Mouse (Mus musculus) embryonic facial prominence, embryonic 11.5 days (tissue): ENCODE data around the gene Cuedc1. TPM values are rescaled to one million over a fixed set of nuclear protein-coding genes. Genes with fewer than 3 reads are reported as not detected.
"Not testable (repeated sequence)": the region's sequence is repeated elsewhere in the genome, so short reads cannot be mapped to it uniquely, and the experiment has no call there.

Source experiments
- ATAC-seq: fragments of 200-750 bp; cut with Nextera tagmentation; replicated peaks from 2 replicates; pipeline ENCODE4 v1.8.0; 2017; ENCODE audit warnings: low read depth; ENCODE audit not compliant: insufficient number of reproducible peaks, low FRiP score, low TSS enrichment
- DNase-seq: peaks from one replicate; pipeline ENCODE4 v3.0.0-alpha.2; 2015; ENCODE audit warnings: low spot score
- H3K27ac ChIP-seq: fragments of 300-500 bp; sonication (generic); replicated peaks from 2 replicates; pipeline ENCODE4 v1.5.1; 2014; ENCODE audit warnings: mild to moderate bottlenecking, low read depth, low read length, control low read depth
- H3K27me3 ChIP-seq: fragments of 300-500 bp; sonication (generic); 2 replicates; pipeline ENCODE4 v1.6.1; 2014; ENCODE audit warnings: mild to moderate bottlenecking, low read length, moderate library complexity, mixed read lengths; ENCODE audit not compliant: control insufficient read depth, insufficient read depth
- H3K36me3 ChIP-seq: fragments of 300-500 bp; sonication (generic); replicated peaks from 2 replicates; pipeline ENCODE4 v1.6.1; 2014; ENCODE audit warnings: low read depth, mild to moderate bottlenecking, low read length, moderate library complexity, mixed read lengths; ENCODE audit not compliant: control insufficient read depth, insufficient read depth
- H3K4me1 ChIP-seq: fragments of 300-500 bp; sonication (generic); 2 replicates; pipeline ENCODE4 v1.6.1; 2014; ENCODE audit warnings: low read length, mixed read lengths; ENCODE audit not compliant: control insufficient read depth, insufficient read depth
- H3K4me2 ChIP-seq: fragments of 300-500 bp; sonication (generic); 2 replicates; pipeline ENCODE4 v1.6.1; 2014; ENCODE audit warnings: low read depth, mild to moderate bottlenecking, control low read depth, low read length, moderate library complexity
- H3K4me3 ChIP-seq: fragments of 300-500 bp; sonication (generic); 2 replicates; pipeline ENCODE4 v1.5.1; 2014; ENCODE audit warnings: low read depth, low read length, control low read depth
- H3K9ac ChIP-seq: fragments of 300-500 bp; sonication (generic); replicated peaks from 2 replicates; pipeline ENCODE4 v1.6.1; 2014; ENCODE audit warnings: mild to moderate bottlenecking, control low read depth, low read length
- H3K9me3 ChIP-seq: fragments of 300-500 bp; sonication (generic); replicated peaks from 2 replicates; pipeline ENCODE4 v1.6.1; 2016; ENCODE audit warnings: mild to moderate bottlenecking, low read length, inconsistent platforms, mixed read lengths; ENCODE audit not compliant: control insufficient read depth
- WGBS: fragments of 180-500 bp; shearing (Covaris S2); extraction: QIAGEN DNeasy Blood & Tissue Kit; methylation state at CpG from one replicate; pipeline ENCODE4 v1.1.7; 2014; 5-methylcytosine and 5-hydroxymethylcytosine counted together
- polyA plus RNA-seq: library from polyadenylated mRNA; unstranded; fragments of >200 nt; fragmentation: Nextera tagmentation; extraction: Ambion mirVana; gene quantifications from 2 replicates; pipeline ENCODE4 v1.2.1, GENCODE M21; 2014

Gene Cuedc1
- polyA plus RNA-seq, 1 experiment from 2014 or later = 11.2 TPM

DNA sequence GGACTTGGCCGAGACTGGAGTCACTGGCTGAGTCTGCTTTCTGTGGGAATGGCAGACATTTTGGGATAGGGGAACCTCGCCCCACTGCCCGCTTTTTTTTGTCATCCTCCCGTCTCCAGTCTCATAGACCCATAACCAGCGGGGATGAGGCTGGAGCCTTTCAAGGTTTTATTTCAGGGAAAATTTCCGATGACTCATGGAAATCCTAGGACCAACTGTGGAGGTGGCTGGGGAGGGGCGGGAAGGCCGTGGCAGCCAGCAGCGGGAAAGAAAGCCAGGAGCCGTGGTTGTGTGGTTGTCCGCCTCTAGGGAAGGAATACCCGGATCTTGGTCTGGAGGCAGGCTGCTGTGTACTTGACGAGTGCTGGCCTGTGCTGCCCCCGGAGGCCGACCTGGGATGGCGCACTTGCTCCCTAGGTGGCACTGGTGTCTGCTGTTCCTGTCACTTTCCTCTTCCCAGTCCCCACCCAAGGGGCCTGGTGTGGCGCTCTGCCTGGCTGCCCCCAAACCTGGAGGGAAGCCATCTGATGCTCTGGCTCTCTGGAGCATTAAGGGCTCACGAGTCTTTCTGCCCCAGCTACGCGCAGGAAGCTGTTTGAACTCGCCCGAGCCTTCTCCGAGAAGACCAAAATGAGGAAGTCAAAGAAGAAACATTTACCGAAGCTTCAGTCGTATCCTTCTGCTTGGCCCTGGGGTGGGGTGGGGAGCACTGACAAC, 89.7 kb downstream of the Cuedc1 start:
- Histone ChIP-seq H3K4me3 (no peak overlapping the region), H3K9me3 (no peaks in the 10 kb centered on the region), H3K36me3 (peaks cover 2% of the 10 kb centered on the region), H3K27ac (peak overlapping the region; percentile 6; the same call in 1 of the 2 replicates), H3K27me3 (no peaks in the 10 kb centered on the region), H3K4me2 (peak overlapping the region; percentile 33; the same call in 1 of the 2 replicates), H3K9ac (peak overlapping the region; percentile 50), H3K4me1 (peaks cover 6% of the 10 kb centered on the region)
- ATAC-seq (peak; percentile 86), DNase-seq (peak; percentile 90)
- WGBS = 11% methylated on average over 25 of the region's 25 CpGs

- Histone ChIP-seq H3K27me3 (peaks cover 5% of the 10 kb centered on the region), H3K9ac (no peak overlapping the region), H3K27ac (no peak overlapping the region), H3K4me1 (peaks cover 8% of the 10 kb centered on the region), H3K4me2 (no peak overlapping the region), H3K36me3 (peaks cover 2% of the 10 kb centered on the region), H3K9me3 (no peaks in the 10 kb centered on the region), H3K4me3 (no peak overlapping the region)
- DNase-seq (no peak), ATAC-seq (no peak)
- WGBS = 44% methylated on average over 8 of the region's 8 CpGs
Observed at GRCm38 (mm10) chr11:88188216-88188615, 90.4 kb downstream of the Cuedc1 start.

DNA sequence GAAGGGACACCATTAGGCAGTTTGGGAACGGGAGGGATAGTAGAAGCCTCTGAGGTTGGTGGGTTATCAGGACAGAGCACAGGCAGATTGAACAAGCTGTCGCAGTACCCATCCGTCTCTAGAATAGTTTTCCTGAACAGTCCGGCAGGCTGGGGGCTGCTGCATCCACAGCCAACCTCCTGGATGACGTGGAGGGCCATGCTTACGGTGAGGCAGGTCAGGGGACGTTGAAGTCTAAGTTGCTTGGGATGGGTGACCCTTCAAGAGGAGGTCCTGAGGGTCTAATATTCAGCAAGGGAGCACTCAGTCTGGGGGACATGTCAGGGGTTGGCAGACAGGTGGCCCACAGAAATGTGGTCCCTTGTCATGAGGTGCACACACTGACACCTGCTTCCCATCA, 90.8 kb downstream of the Cuedc1 start:
- H3K4me3 ChIP-seq = no peak overlapping the region
- DNase-seq (no peak), ATAC-seq (no peak)
- no peaks in the 10 kb centered on the region; the same call in none of the 2 replicates for H3K36me3 ChIP-seq
- no peak overlapping the region for H3K9ac ChIP-seq
- peaks cover 12% of the 10 kb centered on the region for H3K4me1 ChIP-seq
- no peak overlapping the region for H3K4me2 ChIP-seq
- H3K27ac ChIP-seq = no peak overlapping the region
- H3K27me3 ChIP-seq = peaks cover 9% of the 10 kb centered on the region
- no peaks in the 10 kb centered on the region for H3K9me3 ChIP-seq
- WGBS = 89% methylated on average over 7 of the region's 7 CpGs

DNA sequence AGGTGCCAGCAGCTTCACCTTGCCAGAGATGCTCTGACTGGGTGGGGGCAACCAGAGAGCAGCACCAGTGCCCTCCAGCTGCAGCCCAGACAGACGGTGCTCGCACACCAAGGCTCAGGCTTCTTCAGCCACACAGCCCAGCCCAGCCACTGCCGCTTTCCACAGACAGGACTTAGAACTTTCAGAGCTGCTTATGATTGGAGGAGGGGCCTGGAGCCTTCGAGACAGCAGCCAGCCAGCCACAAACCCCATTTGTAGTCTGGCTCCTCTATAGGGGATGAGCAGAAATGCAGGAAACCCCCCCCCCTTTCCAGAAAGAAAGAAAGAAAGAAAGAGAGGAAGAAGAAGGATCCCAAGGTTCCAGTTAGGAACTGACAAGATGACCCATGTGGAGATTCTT, 94.7 kb downstream of the Cuedc1 start:
- H3K4me2 ChIP-seq = no peak overlapping the region
- ATAC-seq (0 out of 2 replicates have a peak, but pooled peaks have one; percentile 25), DNase-seq (peak; percentile 60)
- H3K36me3 ChIP-seq = no peaks in the 10 kb centered on the region
- no peak overlapping the region for H3K4me3 ChIP-seq
- no peaks in the 10 kb centered on the region for H3K9me3 ChIP-seq
- WGBS = 9% methylated on average over 4 of the region's 4 CpGs
- H3K27ac ChIP-seq = no peak overlapping the region
- peaks cover 9% of the 10 kb centered on the region; the same call in 1 of the 2 replicates for H3K4me1 ChIP-seq
- no peak overlapping the region for H3K9ac ChIP-seq
- peaks cover 21% of the 10 kb centered on the region for H3K27me3 ChIP-seq

DNA sequence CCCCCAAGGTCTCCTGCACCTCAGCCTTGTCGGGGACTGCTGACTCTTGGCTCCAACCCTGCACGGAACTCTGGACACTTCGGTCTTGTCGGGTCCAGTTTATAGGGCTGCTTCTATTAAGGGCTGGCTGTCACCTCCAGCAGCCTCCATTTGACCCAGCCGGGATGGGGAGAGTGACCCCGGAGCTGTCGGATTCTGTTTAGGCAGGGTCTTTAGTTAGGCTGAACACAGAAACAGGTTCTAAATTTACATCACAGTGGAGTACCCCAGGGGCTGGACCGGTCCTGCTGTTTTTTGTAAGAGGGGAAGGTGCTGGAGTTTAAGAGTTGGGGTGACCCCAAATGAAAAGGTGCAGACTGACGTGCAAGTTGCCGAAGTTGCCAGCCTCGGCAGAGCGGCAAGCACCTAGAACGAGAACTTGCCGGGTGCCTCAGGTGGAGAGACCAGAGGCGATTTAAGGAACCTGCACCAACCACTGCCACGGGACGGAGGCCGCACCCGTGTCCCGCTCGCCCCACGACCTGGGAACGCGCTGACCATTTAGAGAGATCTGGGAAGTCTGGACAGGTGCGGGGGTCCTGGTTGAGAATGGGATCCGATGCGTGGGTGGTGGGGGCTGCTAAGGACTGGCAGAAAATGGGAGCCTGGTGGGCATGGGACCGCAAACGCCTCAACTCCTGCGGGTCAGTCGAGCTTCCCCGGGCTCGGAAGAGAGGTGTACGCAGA, 95.4 kb downstream of the Cuedc1 start:
- Histone ChIP-seq H3K27ac (no peak overlapping the region), H3K4me1 (peaks cover 9% of the 10 kb centered on the region; the same call in 1 of the 2 replicates), H3K27me3 (peaks cover 21% of the 10 kb centered on the region), H3K4me3 (peak overlapping the region; percentile 14; the same call in 1 of the 2 replicates), H3K36me3 (no peaks in the 10 kb centered on the region), H3K9me3 (no peaks in the 10 kb centered on the region), H3K4me2 (peak overlapping the region; percentile 27), H3K9ac (no peak overlapping the region)
- ATAC-seq (no peak), DNase-seq (no peak)
- 3% methylated on average over 34 of the region's 34 CpGs for WGBS

DNA sequence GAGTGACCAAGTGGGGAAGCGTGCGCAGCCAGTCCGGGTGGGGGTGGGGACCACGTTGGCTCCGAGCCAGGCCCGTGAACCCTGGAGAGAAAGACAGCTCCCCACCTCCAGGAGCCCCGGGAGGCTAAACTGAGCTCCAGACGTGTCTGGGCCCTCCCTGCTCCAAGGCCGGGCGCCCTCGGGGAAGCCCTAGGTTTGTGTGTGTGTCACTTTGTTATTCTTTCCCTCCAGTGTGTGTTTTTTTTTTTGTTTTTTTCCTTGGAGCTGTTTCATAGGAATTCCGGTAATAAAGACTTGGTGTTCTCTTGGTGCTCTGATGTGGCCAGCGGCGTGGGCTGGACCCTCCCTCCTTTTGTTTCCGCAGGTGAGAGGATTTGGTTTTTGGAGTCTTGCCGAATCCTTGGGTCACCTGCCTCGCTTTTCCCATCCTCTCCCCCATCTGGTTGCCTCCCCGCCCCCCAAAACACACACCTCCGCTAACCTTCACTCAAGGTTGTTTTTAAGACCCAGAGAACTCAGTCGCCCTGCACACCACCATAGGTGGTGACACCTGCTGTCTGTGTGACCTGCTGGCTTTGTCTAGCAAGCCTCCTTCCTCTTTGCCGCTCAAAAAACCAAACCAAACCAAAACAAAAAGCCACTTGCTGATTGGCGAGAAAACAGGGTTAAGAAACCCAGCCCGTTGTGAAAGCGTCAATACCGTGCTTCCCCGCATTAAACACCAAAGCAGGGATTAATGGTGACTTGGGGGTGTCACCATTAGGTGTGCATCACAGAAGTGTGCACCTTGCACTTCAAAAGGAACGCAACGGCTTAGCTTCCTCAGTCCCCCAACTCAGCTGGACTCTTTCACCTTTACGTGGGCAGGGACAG, 96.2 kb downstream of the Cuedc1 start:
- WGBS = 3% methylated on average over 29 of the region's 29 CpGs
- DNase-seq = no peak
- peak overlapping the region; percentile 27 for H3K4me2 ChIP-seq
- H3K4me1 ChIP-seq = peaks cover 9% of the 10 kb centered on the region; the same call in 1 of the 2 replicates
- no peak overlapping the region for H3K27ac ChIP-seq
- H3K9ac ChIP-seq = no peak overlapping the region
- H3K36me3 ChIP-seq = no peaks in the 10 kb centered on the region
- peak overlapping the region; percentile 14; the same call in 1 of the 2 replicates for H3K4me3 ChIP-seq
- no peak for ATAC-seq
- H3K9me3 ChIP-seq = no peaks in the 10 kb centered on the region
- peaks cover 21% of the 10 kb centered on the region for H3K27me3 ChIP-seq

DNA sequence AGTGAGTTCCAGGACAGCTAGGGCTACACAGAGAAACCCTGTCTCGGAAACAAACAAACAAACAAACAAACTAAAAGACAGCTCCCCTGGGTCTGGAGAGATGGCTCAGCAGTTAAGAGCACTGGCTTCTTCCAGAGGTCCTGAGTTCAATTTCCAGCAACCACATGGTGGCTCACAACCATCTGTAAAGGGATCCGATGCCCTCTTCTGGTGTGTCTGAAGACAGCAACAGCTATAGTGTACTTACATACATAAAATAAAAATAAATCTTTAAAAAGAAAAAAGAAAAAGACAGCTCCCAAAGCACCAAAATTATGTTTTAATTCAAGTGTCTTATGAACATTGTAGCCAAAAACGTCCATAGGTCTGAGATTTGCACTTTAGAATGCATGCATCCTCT, 97.8 kb downstream of the Cuedc1 start:
- H3K27ac ChIP-seq, ATAC-seq, H3K4me2 ChIP-seq, H3K9me3 ChIP-seq, H3K4me3 ChIP-seq, H3K4me1 ChIP-seq, H3K36me3 ChIP-seq, DNase-seq, H3K9ac ChIP-seq: not testable (repeated sequence)
- H3K27me3 ChIP-seq = peaks cover 21% of the 10 kb centered on the region
- 78% methylated on average over 3 of the region's 3 CpGs for WGBS
